Mouse (Mus musculus): ENCODE results near the gene Slc7a4. TPM values are rescaled to one million over a fixed set of nuclear protein-coding genes. Genes with fewer than 3 reads are reported as not detected.
"Not testable (repeated sequence)": the region's sequence is repeated elsewhere in the genome, so short reads cannot be mapped to it uniquely, and the experiment has no call there.

Slc7a4 gene
- polyA plus RNA-seq, 1 experiment from 2014 or later = 46.1 TPM

- Histone ChIP-seq H3K4me2 (peak within 1 kb of the TSS; percentile 49), H3K4me3 (replicated peaks) (peak within 1 kb of the TSS; percentile 22), H3K9ac (replicated peaks) (no peak within 1 kb of the TSS), H3K27ac (replicated peaks) (peak within 1 kb of the TSS; percentile 57), H3K4me1 (peaks cover 29% of the 10 kb centered on the region), H3K9me3 (replicated peaks) (no peaks in the 10 kb centered on the region), H3K27me3 (replicated peaks) (peaks cover 31% of the 10 kb centered on the region; the same call in 1 of the 2 replicates), H3K36me3 (no peaks in the 10 kb centered on the region)
- WGBS = 2% methylated on average over 22 of the region's 22 CpGs
- ATAC-seq (ENCODE audit: low FRiP score) = peak; percentile 58; the same call in 1 of the 2 replicates
Observed at GRCm38 (mm10) chr16:17561128-17561750, 21.8 kb downstream of the Slc7a4 start, which contains the start of gene Lrrc74b. Gene Lrrc74b (minus strand): TSS chr16:17561247.

GRCm38 (mm10) chr16:17559396-17560027, 23.5 kb downstream of the Slc7a4 start:
- Histone ChIP-seq H3K36me3 (no peaks in the 10 kb centered on the region), H3K4me1 (peaks cover 29% of the 10 kb centered on the region), H3K4me2 (0 out of 2 replicates have a peak overlapping the region, but pooled peaks have one; percentile 17), H3K9ac (replicated peaks) (no peak overlapping the region), H3K9me3 (replicated peaks) (no peaks in the 10 kb centered on the region), H3K4me3 (replicated peaks) (no peak overlapping the region), H3K27ac (replicated peaks) (no peak overlapping the region), H3K27me3 (replicated peaks) (peaks cover 29% of the 10 kb centered on the region; the same call in 1 of the 2 replicates)
- ATAC-seq (ENCODE audit: low FRiP score) = no peak
- 77% methylated on average over 9 of the region's 9 CpGs for WGBS

DNA sequence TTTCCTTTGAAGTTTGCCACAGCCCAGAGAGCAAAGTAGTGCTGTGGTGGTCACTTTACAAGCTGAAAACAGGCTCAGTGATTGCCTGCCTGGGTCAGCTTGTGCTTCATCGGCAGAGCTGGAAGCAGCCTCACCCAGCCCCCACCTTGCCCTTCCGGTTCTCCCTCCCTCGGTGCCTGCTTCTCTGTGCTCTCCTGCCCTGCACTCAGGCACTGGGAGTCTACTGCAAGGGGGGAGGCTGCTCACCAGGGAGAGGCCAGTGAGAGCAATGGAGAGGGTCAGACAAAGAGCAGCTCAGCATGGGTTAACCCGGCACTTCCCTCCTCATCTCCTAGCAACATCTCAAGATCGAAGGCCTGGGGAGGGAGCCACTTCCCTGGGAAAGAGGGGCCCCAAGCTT, 24.2 kb downstream of the Slc7a4 start:
- no peak overlapping the region for H3K27ac ChIP-seq (replicated peaks)
- no peak for ATAC-seq (ENCODE audit: low FRiP score)
- H3K9ac ChIP-seq (replicated peaks) = 0 out of 2 replicates have a peak overlapping the region, but pooled peaks have one; percentile 17
- peak overlapping the region; percentile 17 for H3K4me2 ChIP-seq
- peaks cover 29% of the 10 kb centered on the region; the same call in 1 of the 2 replicates for H3K27me3 ChIP-seq (replicated peaks)
- peaks cover 36% of the 10 kb centered on the region for H3K4me1 ChIP-seq
- no peaks in the 10 kb centered on the region for H3K36me3 ChIP-seq
- WGBS = 1% methylated on average over 5 of the region's 5 CpGs
- no peaks in the 10 kb centered on the region for H3K9me3 ChIP-seq (replicated peaks)
- no peak overlapping the region for H3K4me3 ChIP-seq (replicated peaks)

DNA sequence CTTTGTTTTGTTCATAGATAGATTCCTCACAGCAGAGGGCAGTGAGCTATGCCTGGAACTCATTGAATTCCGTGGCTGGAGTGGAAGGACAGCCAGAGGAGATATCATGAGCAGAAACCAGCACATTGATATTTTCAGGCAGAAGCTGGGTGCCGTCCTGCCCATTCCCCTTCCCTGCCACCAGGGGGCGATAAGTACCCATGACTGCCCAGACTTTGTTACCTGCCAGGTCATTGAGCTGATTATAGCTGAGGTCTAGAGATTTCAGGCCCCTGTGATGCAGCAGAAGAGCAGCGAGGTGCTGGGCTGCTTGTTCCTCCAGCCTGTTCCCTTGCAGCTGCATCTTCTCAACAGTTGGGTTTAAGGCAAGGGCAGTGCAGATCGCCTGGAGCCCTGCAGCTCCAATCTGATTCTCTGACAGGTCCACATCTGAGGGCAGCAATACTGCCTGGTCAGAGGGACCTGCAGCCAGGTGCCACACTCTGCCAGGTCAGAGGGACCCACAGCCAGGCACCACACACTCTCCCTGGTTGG, 25.0 kb downstream of the Slc7a4 start:
- Histone ChIP-seq H3K4me2 (peak overlapping the region; percentile 17; the same call in 1 of the 2 replicates), H3K4me3 (replicated peaks) (no peak overlapping the region), H3K9me3 (replicated peaks) (no peaks in the 10 kb centered on the region), H3K27me3 (replicated peaks) (peaks cover 29% of the 10 kb centered on the region; the same call in 1 of the 2 replicates), H3K36me3 (no peaks in the 10 kb centered on the region), H3K4me1 (peaks cover 40% of the 10 kb centered on the region), H3K27ac (replicated peaks) (no peak overlapping the region), H3K9ac (replicated peaks) (no peak overlapping the region)
- 0 out of 2 replicates have a peak, but pooled peaks have one; percentile 12 for ATAC-seq (ENCODE audit: low FRiP score)
- WGBS = 5% methylated on average over 5 of the region's 5 CpGs

DNA sequence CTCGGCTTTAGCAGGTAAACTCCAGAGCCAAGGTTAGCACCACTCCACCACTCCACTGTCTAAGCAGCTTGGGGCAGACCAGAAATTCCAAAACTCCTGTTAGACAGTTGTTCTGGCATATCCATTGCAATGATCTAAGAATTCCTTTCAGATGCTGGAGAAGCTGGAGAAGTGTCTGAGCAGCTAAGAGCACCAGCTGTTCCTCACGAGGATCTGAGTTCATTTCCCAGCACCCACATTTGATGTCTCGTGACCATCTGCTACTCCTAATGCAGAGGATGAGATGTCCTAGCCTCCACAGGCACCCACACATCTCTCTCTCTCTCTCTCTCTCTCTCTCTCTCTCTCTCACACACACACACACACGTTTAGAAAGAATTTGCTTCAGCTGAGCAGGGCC, 26.1 kb downstream of the Slc7a4 start:
- WGBS = 62% methylated on average over 4 of the region's 4 CpGs
- Histone ChIP-seq H3K4me1 (peaks cover 37% of the 10 kb centered on the region), H3K9ac (replicated peaks) (no peak overlapping the region), H3K4me2 (no peak overlapping the region), H3K9me3 (replicated peaks) (no peaks in the 10 kb centered on the region), H3K27me3 (replicated peaks) (peaks cover 24% of the 10 kb centered on the region; the same call in 1 of the 2 replicates), H3K4me3 (replicated peaks) (no peak overlapping the region), H3K27ac (replicated peaks) (no peak overlapping the region), H3K36me3 (no peaks in the 10 kb centered on the region)
- no peak for ATAC-seq (ENCODE audit: low FRiP score)

- Histone ChIP-seq H3K9ac (replicated peaks) (no peak overlapping the region), H3K9me3 (replicated peaks) (no peaks in the 10 kb centered on the region), H3K36me3 (no peaks in the 10 kb centered on the region), H3K4me3 (replicated peaks) (no peak overlapping the region), H3K4me2 (no peak overlapping the region), H3K27me3 (replicated peaks) (peaks cover 19% of the 10 kb centered on the region; the same call in 1 of the 2 replicates), H3K4me1 (peaks cover 30% of the 10 kb centered on the region), H3K27ac (replicated peaks) (no peak overlapping the region)
- WGBS = 91% methylated on average over 4 of the region's 4 CpGs
- no peak for ATAC-seq (ENCODE audit: low FRiP score)
Observed at GRCm38 (mm10) chr16:17556180-17556579, 26.8 kb downstream of the Slc7a4 start.

- Histone ChIP-seq H3K4me1 (peaks cover 24% of the 10 kb centered on the region), H3K4me2 (peak overlapping the region; percentile 54)
- 14% methylated on average over 4 of the region's 4 CpGs for WGBS
- ATAC-seq (ENCODE audit: low FRiP score); H3K36me3 ChIP-seq; H3K4me3 ChIP-seq (replicated peaks); H3K9ac ChIP-seq (replicated peaks); H3K27ac ChIP-seq (replicated peaks); H3K9me3 ChIP-seq (replicated peaks); H3K27me3 ChIP-seq (replicated peaks): not testable (repeated sequence)
Observed at GRCm38 (mm10) chr16:17554702-17555101, 28.3 kb downstream of the Slc7a4 start.

DNA sequence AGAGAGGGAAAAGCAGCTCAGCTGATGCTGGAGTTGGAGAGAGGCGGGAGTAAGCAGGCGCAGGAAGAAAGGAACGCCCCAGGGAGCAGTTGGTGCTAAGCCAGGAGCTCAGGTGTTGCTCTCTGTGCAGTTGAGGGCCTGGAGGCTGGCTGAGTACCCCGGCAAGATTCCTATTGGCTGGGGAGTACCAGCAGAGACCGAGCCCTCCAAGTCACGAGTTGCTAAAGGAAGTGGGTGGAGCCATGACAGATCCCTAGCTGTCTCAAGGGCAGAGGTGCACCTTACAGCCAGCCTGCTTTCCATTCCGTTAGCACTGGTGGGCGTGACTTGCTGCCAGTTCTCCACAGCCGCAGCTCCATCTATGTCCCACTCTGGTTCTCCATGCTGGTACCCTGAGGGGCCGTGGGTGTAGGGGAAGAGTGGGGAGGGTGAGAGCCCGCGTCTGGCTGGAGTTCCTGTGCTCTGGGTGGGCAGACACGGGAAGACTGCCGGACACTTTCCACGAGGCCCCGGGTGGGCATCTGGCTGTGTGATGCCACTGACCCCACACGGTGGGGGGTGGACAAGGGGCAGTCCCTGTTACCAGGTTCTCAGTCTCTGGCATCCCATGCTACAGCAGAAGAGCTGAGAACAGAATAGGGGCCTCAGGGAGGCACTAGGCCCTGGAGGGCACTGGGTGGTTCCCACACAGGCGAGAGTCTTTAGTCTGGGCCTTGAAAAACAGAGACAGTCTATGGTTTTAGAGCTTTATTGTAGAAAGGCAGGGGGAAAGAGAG, 28.9 kb downstream of the Slc7a4 start:
- no peaks in the 10 kb centered on the region for H3K36me3 ChIP-seq
- peak overlapping the region; percentile 54 for H3K4me2 ChIP-seq
- H3K9ac ChIP-seq (replicated peaks) = no peak overlapping the region
- H3K27ac ChIP-seq (replicated peaks) = peak overlapping the region; percentile 65; the same call in 1 of the 2 replicates
- no peaks in the 10 kb centered on the region for H3K9me3 ChIP-seq (replicated peaks)
- peaks cover under 1% of the 10 kb centered on the region; the same call in 1 of the 2 replicates for H3K27me3 ChIP-seq (replicated peaks)
- H3K4me1 ChIP-seq = peaks cover 21% of the 10 kb centered on the region
- peak; percentile 87 for ATAC-seq (ENCODE audit: low FRiP score)
- peak overlapping the region; percentile 20 for H3K4me3 ChIP-seq (replicated peaks)
- 4% methylated on average over 18 of the region's 18 CpGs for WGBS

DNA sequence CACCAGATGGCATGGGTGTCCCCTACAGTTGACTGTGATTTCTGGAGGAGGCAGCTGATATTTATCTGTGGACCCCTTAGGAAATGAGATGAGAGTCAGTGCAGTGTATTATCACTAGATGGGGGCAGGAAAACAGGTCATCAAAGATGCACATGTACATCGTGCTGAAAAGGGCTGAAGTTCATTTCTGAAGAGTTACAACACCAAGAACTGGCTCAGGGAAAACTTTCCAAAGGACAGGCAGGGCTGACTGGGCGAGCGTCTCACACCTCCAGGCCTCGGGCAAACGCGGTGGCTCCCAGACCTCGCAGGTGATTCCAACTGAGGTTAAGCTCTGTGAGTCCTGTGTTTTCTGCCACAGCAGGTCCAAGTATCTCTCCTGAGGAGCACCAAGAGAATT, 30.2 kb downstream of the Slc7a4 start:
- Histone ChIP-seq H3K4me2 (no peak overlapping the region), H3K27ac (replicated peaks) (no peak overlapping the region), H3K27me3 (replicated peaks) (no peaks in the 10 kb centered on the region), H3K9me3 (replicated peaks) (no peaks in the 10 kb centered on the region), H3K36me3 (no peaks in the 10 kb centered on the region), H3K9ac (replicated peaks) (no peak overlapping the region), H3K4me3 (replicated peaks) (no peak overlapping the region), H3K4me1 (peaks cover 11% of the 10 kb centered on the region)
- no peak for ATAC-seq (ENCODE audit: low FRiP score)
- WGBS = 87% methylated on average over 7 of the region's 7 CpGs

DNA sequence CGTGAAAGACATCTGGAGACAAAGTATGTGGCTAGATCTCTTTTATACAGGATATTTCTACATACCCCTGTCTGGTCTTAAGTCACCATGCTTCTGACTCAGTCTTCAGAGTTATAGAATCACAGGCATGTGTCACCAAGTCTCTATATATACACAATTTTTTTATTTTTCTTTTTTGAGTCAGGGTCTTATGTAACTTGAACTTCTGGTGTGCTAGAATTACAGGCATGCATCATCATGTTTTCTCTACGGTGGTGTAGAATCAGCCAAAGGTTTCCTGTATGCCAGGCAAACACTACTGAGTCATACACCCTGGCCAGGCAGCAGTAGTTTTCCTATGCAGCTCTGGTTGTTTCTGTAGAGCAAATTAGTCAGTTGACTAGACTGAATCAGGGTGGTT, 40.4 kb downstream of the Slc7a4 start:
- no peak for ATAC-seq (ENCODE audit: low FRiP score)
- no peaks in the 10 kb centered on the region for H3K4me1 ChIP-seq
- H3K4me2 ChIP-seq = no peak overlapping the region
- H3K9ac ChIP-seq (replicated peaks) = no peak overlapping the region
- H3K9me3 ChIP-seq (replicated peaks) = no peaks in the 10 kb centered on the region
- 86% methylated on average over 2 of the region's 2 CpGs for WGBS
- H3K27ac ChIP-seq (replicated peaks) = no peak overlapping the region
- H3K4me3 ChIP-seq (replicated peaks) = no peak overlapping the region
- no peaks in the 10 kb centered on the region for H3K27me3 ChIP-seq (replicated peaks)
- no peaks in the 10 kb centered on the region for H3K36me3 ChIP-seq

DNA sequence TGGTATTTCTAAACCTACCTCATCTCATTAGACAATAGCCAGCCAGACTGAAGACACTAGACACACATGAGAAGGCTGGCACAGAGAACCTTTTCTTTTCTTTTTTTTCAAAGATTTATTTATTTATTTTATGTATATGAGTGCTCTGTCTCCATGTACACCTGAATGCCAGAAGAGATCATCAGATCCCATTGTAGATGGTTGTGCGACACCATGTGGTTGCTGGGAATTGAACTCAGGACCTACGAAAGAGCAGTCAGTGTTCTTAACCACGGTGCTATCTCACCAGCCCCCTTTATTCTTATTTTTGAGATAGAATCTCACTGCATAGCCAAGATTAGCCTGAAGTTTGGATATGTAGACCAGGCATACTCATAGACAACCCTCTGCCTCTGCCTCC, 46.4 kb downstream of the Slc7a4 start:
- Histone ChIP-seq H3K4me3 (replicated peaks) (no peak overlapping the region), H3K9ac (replicated peaks) (no peak overlapping the region), H3K27ac (replicated peaks) (no peak overlapping the region), H3K36me3 (no peaks in the 10 kb centered on the region), H3K9me3 (replicated peaks) (no peaks in the 10 kb centered on the region), H3K27me3 (replicated peaks) (no peaks in the 10 kb centered on the region; the same call in 1 of the 2 replicates), H3K4me2 (no peak overlapping the region), H3K4me1 (peaks cover 9% of the 10 kb centered on the region)
- no peak for ATAC-seq (ENCODE audit: low FRiP score)
- 96% methylated on average over 3 of the region's 3 CpGs for WGBS

Measured in neural tube, embryonic 15.5 days (tissue).